ENCODE assay signal across 14 mouse cellular contexts in genomic region chr14:20916625-20917612, GRCm38 (mm10).
"Had no signal": no experiment of that assay in that cellular context is flagged by ENCODE, and none has a peak within 500 bp of the region (broad histone marks: within the 10 kb centered on the region; RNA-seq: fewer than 3 reads in every experiment).

No protein-coding gene starts in this region.

- DNase-seq: kidney, adult 8-10 months; kidney, postnatal 4 days; lung, adult 2 months; lung, postnatal 36 days; right cerebral cortex, postnatal 14 days; thymus, postnatal 4 days had no signal

- H3K9me3 ChIP-seq: limb, embryonic 10.5 days; midbrain, embryonic 15.5 days; neural tube, embryonic 12.5 days had no signal

- ATAC-seq: intestine, embryonic 16.5 days; lung, postnatal 0 days; midbrain, embryonic 15.5 days had no signal

- H3K4me3 ChIP-seq: layer of hippocampus, adult 2 months; limb, embryonic 10.5 days; midbrain, embryonic 15.5 days; neural tube, embryonic 12.5 days had no signal

- H3K27ac ChIP-seq: kidney, postnatal 0 days; layer of hippocampus, adult 2 months; limb, embryonic 10.5 days; midbrain, embryonic 15.5 days; neural tube, embryonic 12.5 days had no signal

- H3K4me1 ChIP-seq: limb, embryonic 10.5 days; midbrain, embryonic 15.5 days; neural tube, embryonic 12.5 days had no signal

- H3K36me3 ChIP-seq: limb, embryonic 10.5 days; midbrain, embryonic 15.5 days; neural tube, embryonic 12.5 days had no signal

- H3K4me2 ChIP-seq: midbrain, embryonic 11.5 days; midbrain, embryonic 15.5 days; neural tube, embryonic 12.5 days had no signal

- H3K9ac ChIP-seq: midbrain, embryonic 15.5 days; neural tube, embryonic 12.5 days had no signal

- H3K27me3 ChIP-seq: midbrain, embryonic 15.5 days; neural tube, embryonic 12.5 days had no signal
